Mouse (Mus musculus) embryonic facial prominence, embryonic 14.5 days (tissue): ENCODE results near the gene Rnf169. TPM values are rescaled to one million over a fixed set of nuclear protein-coding genes. Genes with fewer than 3 reads are reported as not detected.
"Not testable (repeated sequence)": the region's sequence is repeated elsewhere in the genome, so short reads cannot be mapped to it uniquely, and the experiment has no call there.

Source experiments
- ATAC-seq: fragments of 200-750 bp; cut with Nextera tagmentation; 2 replicates; pipeline ENCODE4 v1.8.0; 2017; ENCODE audit warnings: low read depth, moderate number of reproducible peaks, moderate TSS enrichment
- DNase-seq: peaks from one replicate; pipeline ENCODE4 v3.0.0-alpha.2; 2015; ENCODE audit warnings: low spot score
- H3K27ac ChIP-seq: fragments of 300-500 bp; sonication (generic); replicated peaks from 2 replicates; pipeline ENCODE4 v1.5.1; 2014; ENCODE audit warnings: low read depth, mild to moderate bottlenecking, low read length, moderate library complexity
- H3K27me3 ChIP-seq: fragments of 300-500 bp; sonication (generic); replicated peaks from 2 replicates; pipeline ENCODE4 v1.6.1; 2014; ENCODE audit warnings: low read length; ENCODE audit not compliant: control insufficient read depth, insufficient read depth
- H3K36me3 ChIP-seq: fragments of 300-500 bp; sonication (generic); 2 replicates; pipeline ENCODE4 v1.6.1; 2014; ENCODE audit warnings: low read length, mixed read lengths; ENCODE audit not compliant: control insufficient read depth, insufficient read depth
- H3K4me1 ChIP-seq: fragments of 300-500 bp; sonication (generic); 2 replicates; pipeline ENCODE4 v1.6.1; 2014; ENCODE audit warnings: antibody characterized with exemption, low read length; ENCODE audit not compliant: control insufficient read depth, insufficient read depth
- H3K4me2 ChIP-seq: fragments of 300-500 bp; sonication (generic); 2 replicates; pipeline ENCODE4 v1.6.1; 2014; ENCODE audit warnings: low read depth, mild to moderate bottlenecking, low read length, moderate library complexity, mixed read lengths
- H3K4me3 ChIP-seq: fragments of 300-500 bp; sonication (generic); 2 replicates; pipeline ENCODE4 v1.5.1; 2014; ENCODE audit warnings: low read depth, mild to moderate bottlenecking, low read length
- H3K9ac ChIP-seq: fragments of 300-500 bp; sonication (generic); 2 replicates; pipeline ENCODE4 v1.6.1; 2014; ENCODE audit warnings: low read depth, mild to moderate bottlenecking, low read length, moderate library complexity, mixed read lengths
- H3K9me3 ChIP-seq: fragments of 300-500 bp; sonication (generic); 2 replicates; pipeline ENCODE4 v1.6.1; 2016; ENCODE audit warnings: low read length; ENCODE audit not compliant: control insufficient read depth
- WGBS: fragments of 180-500 bp; shearing (Covaris S2); extraction: QIAGEN DNeasy Blood & Tissue Kit; methylation state at CpG from one replicate; pipeline ENCODE4 v1.1.7; 2014; 5-methylcytosine and 5-hydroxymethylcytosine counted together
- polyA plus RNA-seq: library from polyadenylated mRNA; unstranded; fragments of >200 nt; fragmentation: Nextera tagmentation; extraction: Ambion mirVana; gene quantifications from 2 replicates; pipeline ENCODE4 v1.2.1, GENCODE M21; 2014

The Rnf169 gene
- polyA plus RNA-seq, 1 experiment from 2014 or later = 5.9 TPM

- no peak for ATAC-seq
- H3K4me2 ChIP-seq = no peak overlapping the region
- H3K27ac ChIP-seq = no peak overlapping the region
- H3K4me3 ChIP-seq = no peak overlapping the region
- DNase-seq = no peak
- 0 out of 2 replicates have a peak, but pooled peaks cover 7% of the 10 kb centered on the region for H3K9me3 ChIP-seq
- H3K36me3 ChIP-seq = peaks cover 62% of the 10 kb centered on the region
- H3K27me3 ChIP-seq = no peaks in the 10 kb centered on the region
- 89% methylated on average over 4 of the region's 4 CpGs for whole genome bisulfite sequencing
- H3K4me1 ChIP-seq = no peaks in the 10 kb centered on the region
- no peak overlapping the region for H3K9ac ChIP-seq
These were observed 33.9 kb downstream of the Rnf169 start for GRCm38 (mm10) chr7:99946356-99946755.

DNA sequence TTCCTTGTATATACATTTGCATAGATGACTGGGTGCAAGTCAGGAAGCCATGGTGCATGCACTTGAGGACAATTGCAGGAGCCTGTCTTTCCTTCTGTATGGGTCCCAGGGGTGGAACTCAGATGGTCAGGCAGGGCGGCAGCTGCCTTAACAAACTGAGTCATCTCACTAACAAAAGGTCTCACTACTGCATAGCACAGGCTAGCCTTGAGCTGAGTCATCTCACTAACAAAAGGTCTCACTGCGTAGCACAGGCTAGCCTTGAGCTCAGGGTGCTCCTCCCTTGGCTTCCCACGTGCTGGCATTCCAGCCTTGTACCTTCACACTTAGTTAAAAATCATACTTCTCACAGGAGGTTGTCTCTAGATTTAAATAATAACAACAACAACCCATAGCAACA, 34.3 kb downstream of the Rnf169 start:
- DNase-seq = no peak

GRCm38 (mm10) chr7:99945012-99945411, 35.2 kb downstream of the Rnf169 start:
- H3K4me2 ChIP-seq, H3K27ac ChIP-seq, H3K4me1 ChIP-seq, DNase-seq, H3K9ac ChIP-seq, H3K4me3 ChIP-seq, H3K27me3 ChIP-seq, ATAC-seq, H3K9me3 ChIP-seq: not testable (repeated sequence)
- H3K36me3 ChIP-seq = peaks cover 76% of the 10 kb centered on the region
- WGBS = 93% methylated on average over 22 of the region's 22 CpGs

More for the DNA sequence above, 34.3 kb downstream of the Rnf169 start:
- Histone ChIP-seq H3K36me3 (peaks cover 66% of the 10 kb centered on the region), H3K4me3 (no peak overlapping the region), H3K4me1 (no peaks in the 10 kb centered on the region), H3K27me3 (no peaks in the 10 kb centered on the region), H3K4me2 (no peak overlapping the region), H3K9me3 (0 out of 2 replicates have a peak, but pooled peaks cover 7% of the 10 kb centered on the region), H3K27ac (no peak overlapping the region), H3K9ac (no peak overlapping the region)
- ATAC-seq = no peak
- 95% methylated on average over 3 of the region's 3 CpGs for WGBS

GRCm38 (mm10) chr7:99944520-99944919, 35.7 kb downstream of the Rnf169 start:
- ATAC-seq (no peak), DNase-seq (no peak)
- H3K27ac ChIP-seq = no peak overlapping the region

GRCm38 (mm10) chr7:99940669-99941068, 39.6 kb downstream of the Rnf169 start:
- ATAC-seq (no peak), DNase-seq (no peak)
- Histone ChIP-seq H3K4me1 (no peaks in the 10 kb centered on the region), H3K27ac (no peak overlapping the region), H3K36me3 (peaks cover 65% of the 10 kb centered on the region), H3K9me3 (no peaks in the 10 kb centered on the region), H3K4me2 (no peak overlapping the region), H3K9ac (no peak overlapping the region), H3K4me3 (no peak overlapping the region), H3K27me3 (no peaks in the 10 kb centered on the region)
- 100% methylated on average over 1 of the region's 1 CpGs for WGBS

More at GRCm38 (mm10) chr7:99944520-99944919, 35.7 kb downstream of the Rnf169 start:
- 0 out of 2 replicates have a peak, but pooled peaks cover 7% of the 10 kb centered on the region for H3K9me3 ChIP-seq
- H3K27me3 ChIP-seq = no peaks in the 10 kb centered on the region
- whole genome bisulfite sequencing = 100% methylated on average over 3 of the region's 3 CpGs
- H3K9ac ChIP-seq = no peak overlapping the region
- H3K36me3 ChIP-seq = peaks cover 76% of the 10 kb centered on the region
- no peaks in the 10 kb centered on the region for H3K4me1 ChIP-seq
- H3K4me2 ChIP-seq = no peak overlapping the region
- no peak overlapping the region for H3K4me3 ChIP-seq

GRCm38 (mm10) chr7:99935758-99936157, 44.5 kb downstream of the Rnf169 start:
- H3K9me3 ChIP-seq = no peaks in the 10 kb centered on the region
- no peak overlapping the region for H3K4me3 ChIP-seq
- H3K36me3 ChIP-seq = peaks cover 58% of the 10 kb centered on the region
- ATAC-seq (no peak), DNase-seq (no peak)
- H3K27me3 ChIP-seq = no peaks in the 10 kb centered on the region
- H3K27ac ChIP-seq = no peak overlapping the region
- no peak overlapping the region for H3K9ac ChIP-seq
- H3K4me1 ChIP-seq = no peaks in the 10 kb centered on the region
- 81% methylated on average over 1 of the region's 1 CpGs for WGBS
- no peak overlapping the region for H3K4me2 ChIP-seq

DNA sequence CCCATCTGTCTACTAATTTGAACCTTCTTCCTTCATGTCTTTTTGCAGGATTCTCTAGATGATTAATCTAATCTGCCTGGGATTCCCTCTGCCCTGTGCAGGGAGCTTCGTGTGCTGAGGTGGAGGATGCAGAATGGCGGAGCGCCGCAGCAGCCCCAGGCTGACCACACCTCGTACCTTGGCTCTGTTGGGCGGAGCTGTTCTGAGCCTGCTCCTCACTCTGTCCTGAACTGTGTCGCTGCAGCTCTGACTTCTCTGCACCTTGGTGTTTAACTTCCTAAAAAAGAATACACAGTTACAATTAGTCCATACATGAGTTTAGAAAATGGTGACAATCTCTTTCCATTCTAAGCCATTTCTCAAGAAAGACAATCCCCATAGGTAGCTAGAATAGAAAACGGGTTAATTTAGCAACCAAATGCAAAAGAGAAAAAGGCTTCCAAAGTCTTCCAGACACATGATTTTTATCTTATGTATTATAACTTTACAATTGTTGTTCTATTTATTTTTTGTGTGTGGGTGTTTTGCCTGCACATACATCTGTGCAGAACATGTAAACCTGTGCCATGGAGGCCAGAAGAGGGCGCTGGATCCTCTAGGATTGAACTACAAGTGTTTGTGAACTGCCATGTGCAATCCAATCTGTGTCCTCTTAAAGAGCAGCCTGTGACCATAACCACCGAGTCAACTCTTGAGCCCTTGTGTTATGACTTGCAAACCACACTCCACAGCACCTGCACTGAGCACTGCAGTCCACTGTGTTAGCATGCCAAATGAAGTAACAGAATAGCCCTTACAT, 53.1 kb downstream of the Rnf169 start:
- no peak overlapping the region for H3K27ac ChIP-seq
- no peaks in the 10 kb centered on the region for H3K4me1 ChIP-seq
- no peaks in the 10 kb centered on the region for H3K27me3 ChIP-seq
- ATAC-seq (no peak; the same call in 1 of the 2 replicates), DNase-seq (peak; percentile 80)
- H3K9me3 ChIP-seq = no peaks in the 10 kb centered on the region
- H3K36me3 ChIP-seq = peaks cover 65% of the 10 kb centered on the region
- H3K9ac ChIP-seq = no peak overlapping the region
- H3K4me2 ChIP-seq = no peak overlapping the region
- 76% methylated on average over 10 of the region's 10 CpGs for WGBS
- H3K4me3 ChIP-seq = no peak overlapping the region

DNA sequence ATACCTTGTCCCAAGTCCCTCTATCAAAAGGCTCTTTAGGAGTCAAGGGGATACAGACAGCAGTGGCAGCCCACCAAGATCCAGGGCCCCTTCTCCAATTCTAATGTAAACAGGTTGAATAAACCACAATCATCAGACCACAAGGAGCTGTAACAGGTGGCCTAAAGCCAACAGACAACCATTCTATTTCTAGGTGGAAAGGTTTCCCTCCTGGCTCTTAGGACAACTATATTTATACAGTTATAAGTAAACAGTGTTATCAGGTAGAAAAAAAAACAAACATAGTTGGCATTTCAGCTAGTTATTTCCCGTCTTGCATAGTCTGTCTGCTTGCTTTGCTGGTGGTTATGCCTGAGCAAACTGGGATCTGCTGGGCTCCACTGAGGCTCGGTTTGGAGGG, 59.8 kb downstream of the Rnf169 start:
- WGBS = 79% methylated on average over 2 of the region's 2 CpGs
- peaks cover 39% of the 10 kb centered on the region for H3K36me3 ChIP-seq
- DNase-seq = no peak

DNA sequence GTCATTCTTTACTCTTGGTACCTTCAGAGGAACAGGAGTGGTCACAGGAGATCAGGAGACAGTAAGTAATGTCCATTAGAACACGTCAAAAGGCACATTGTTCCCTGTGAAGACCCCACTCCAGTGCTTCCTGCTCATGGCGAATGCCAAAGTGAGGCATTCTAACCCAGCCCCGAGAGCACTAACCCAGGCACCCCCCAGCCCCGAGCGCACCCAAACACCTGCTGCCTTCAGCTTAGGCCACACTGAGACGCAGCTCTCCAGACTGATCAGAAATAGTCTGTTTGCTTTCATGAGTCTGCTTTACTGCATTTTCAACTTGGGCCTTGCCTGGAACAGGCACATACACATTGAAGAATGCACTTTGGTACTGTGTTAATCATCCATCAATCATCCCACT, 60.3 kb downstream of the Rnf169 start:
- H3K27ac ChIP-seq = no peak overlapping the region
- peaks cover 35% of the 10 kb centered on the region for H3K36me3 ChIP-seq
- H3K4me3 ChIP-seq = no peak overlapping the region
- 84% methylated on average over 6 of the region's 6 CpGs for WGBS
- no peak for DNase-seq
- no peak overlapping the region for H3K4me2 ChIP-seq
- H3K27me3 ChIP-seq = peaks cover 21% of the 10 kb centered on the region; the same call in 1 of the 2 replicates
- no peak overlapping the region for H3K9ac ChIP-seq
- peaks cover 12% of the 10 kb centered on the region; the same call in 1 of the 2 replicates for H3K4me1 ChIP-seq
- no peaks in the 10 kb centered on the region for H3K9me3 ChIP-seq
- no peak for ATAC-seq

More for the DNA sequence above, 59.8 kb downstream of the Rnf169 start:
- no peak overlapping the region for H3K4me3 ChIP-seq
- no peak for ATAC-seq
- H3K9ac ChIP-seq = no peak overlapping the region
- H3K4me1 ChIP-seq = peaks cover 12% of the 10 kb centered on the region; the same call in 1 of the 2 replicates
- H3K27me3 ChIP-seq = peaks cover 21% of the 10 kb centered on the region; the same call in 1 of the 2 replicates
- H3K4me2 ChIP-seq = no peak overlapping the region
- H3K27ac ChIP-seq = no peak overlapping the region
- no peaks in the 10 kb centered on the region for H3K9me3 ChIP-seq
